Mouse (Mus musculus) pancreas, adult 10 weeks (tissue): ENCODE results near the gene Armh2. TPM values are rescaled to one million over a fixed set of nuclear protein-coding genes. Genes with fewer than 3 reads are reported as not detected.

Experiments used
- polyA plus RNA-seq: library from polyadenylated mRNA; stranded (reverse); fragments of 350-450 nt; fragmentation: Illumina TruSeq; extraction: RNeasy Lipid Tissue Mini Kit (QIAGEN cat#74804); gene quantifications from one replicate; pipeline ENCODE4 v1.2.3, GENCODE M21; 2015; ENCODE audit warnings: low read depth, low replicate concordance; ENCODE audit not compliant: insufficient read depth

Gene Armh2
- not detected for polyA plus RNA-seq

DNA sequence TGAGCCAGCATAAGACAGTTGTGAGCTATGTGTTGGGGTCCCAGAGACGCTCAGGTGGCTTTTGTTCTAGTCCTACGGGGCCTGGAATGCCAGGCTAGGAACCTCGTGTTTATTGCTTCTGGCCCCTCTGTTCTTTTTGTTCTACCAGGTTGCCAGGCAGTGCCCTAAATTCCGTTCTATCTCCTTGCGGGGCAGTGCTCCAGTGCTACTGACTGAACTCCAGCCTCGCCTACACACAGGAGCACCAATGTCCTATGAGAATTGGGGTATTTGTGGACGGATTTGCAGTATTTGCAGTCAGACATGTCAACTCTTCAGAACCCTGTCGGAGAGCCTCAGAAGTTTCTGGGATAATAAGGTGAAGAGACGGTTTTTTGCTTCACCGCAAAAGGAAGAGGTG, at the start of gene Armh2:
TSS of gene Armh2 (plus strand) at position 205 of the 400 bp plus-strand sequence.

GRCm38 (mm10) chr13:24761403-24762227, 20.6 kb downstream of the Armh2 start, which contains the start of gene Gmnn:
Gene Gmnn (minus strand): TSS chr13:24761923.

Other genes starting within 250 kb of the Armh2 start
- 1.3 TPM for gene Ripor2, start 159.0 kb upstream of the Armh2 start, polyA plus RNA-seq
- gene Gmnn, start 20.7 kb downstream of the Armh2 start, polyA plus RNA-seq = 2.3 TPM
- gene BC005537, start 60.4 kb downstream of the Armh2 start, polyA plus RNA-seq = 21.4 TPM
- 17.2 TPM for gene Acot13, start 90.3 kb downstream of the Armh2 start, polyA plus RNA-seq
- gene Tdp2, start 90.4 kb downstream of the Armh2 start, polyA plus RNA-seq = 10.2 TPM
- 0.26 TPM for gene D130043K22Rik, start 103.9 kb downstream of the Armh2 start, polyA plus RNA-seq
- gene Aldh5a1, start 196.4 kb downstream of the Armh2 start, polyA plus RNA-seq = 1.9 TPM
- 3.5 TPM for gene Gpld1, start 201.9 kb downstream of the Armh2 start, polyA plus RNA-seq